Mouse (Mus musculus): ENCODE results near the gene Zmiz1. TPM values are rescaled to one million over a fixed set of nuclear protein-coding genes. Genes with fewer than 3 reads are reported as not detected.

Gene Zmiz1
- polyA plus RNA-seq, 1 experiment from 2014 or later = 6.1 TPM

DNA sequence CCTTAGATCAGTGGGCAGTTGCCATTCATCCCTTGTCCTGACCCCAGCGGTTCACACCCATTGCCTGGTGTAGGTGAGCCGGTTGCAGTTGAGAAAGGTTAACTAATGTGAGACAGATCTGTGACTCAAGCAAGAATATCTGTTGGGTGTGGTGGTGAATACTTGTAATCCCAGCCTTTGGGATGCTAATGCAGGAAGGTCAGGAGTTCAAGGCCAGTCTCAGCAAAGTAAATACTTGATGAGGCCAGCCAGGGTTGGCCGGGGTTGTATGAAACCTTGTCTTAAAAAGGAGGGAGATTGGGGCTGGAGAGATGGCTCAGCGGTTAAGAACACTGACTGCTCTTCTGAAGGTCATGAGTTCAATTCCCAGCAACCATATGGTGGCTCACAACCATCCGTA lies 132.0 kb downstream of the Zmiz1 start:
- WGBS (ENCODE audit: insufficient replicate concordance) = 57% methylated on average over 4 of the region's 5 CpGs
- Histone ChIP-seq H3K9me3 (replicated peaks; ENCODE audit: control insufficient read depth, low read length) (no peaks in the 10 kb centered on the region), H3K36me3 (ENCODE audit: control insufficient read depth, insufficient read depth) (no peaks in the 10 kb centered on the region), H3K4me3 (ENCODE audit: low read depth, low read length) (no peak overlapping the region), H3K27ac (ENCODE audit: low read length) (no peak overlapping the region), H3K4me1 (ENCODE audit: control insufficient read depth, low read depth, low read length) (peaks cover 6% of the 10 kb centered on the region), H3K4me2 (ENCODE audit: low read depth, low read length) (no peak overlapping the region), H3K9ac (ENCODE audit: low read depth, low read length) (no peak overlapping the region), H3K27me3 (ENCODE audit: control insufficient read depth, insufficient read depth, low read depth, low read length) (no peaks in the 10 kb centered on the region)
- no peak for ATAC-seq (ENCODE audit: low read depth)

GRCm38 (mm10) chr14:25591426-25591825 lies 132.4 kb downstream of the Zmiz1 start:
- 52% methylated on average over 1 of the region's 1 CpGs for WGBS (ENCODE audit: insufficient replicate concordance)
- Histone ChIP-seq H3K27me3 (ENCODE audit: control insufficient read depth, insufficient read depth, low read depth, low read length) (no peaks in the 10 kb centered on the region), H3K4me1 (ENCODE audit: control insufficient read depth, low read depth, low read length) (peaks cover 6% of the 10 kb centered on the region)

DNA sequence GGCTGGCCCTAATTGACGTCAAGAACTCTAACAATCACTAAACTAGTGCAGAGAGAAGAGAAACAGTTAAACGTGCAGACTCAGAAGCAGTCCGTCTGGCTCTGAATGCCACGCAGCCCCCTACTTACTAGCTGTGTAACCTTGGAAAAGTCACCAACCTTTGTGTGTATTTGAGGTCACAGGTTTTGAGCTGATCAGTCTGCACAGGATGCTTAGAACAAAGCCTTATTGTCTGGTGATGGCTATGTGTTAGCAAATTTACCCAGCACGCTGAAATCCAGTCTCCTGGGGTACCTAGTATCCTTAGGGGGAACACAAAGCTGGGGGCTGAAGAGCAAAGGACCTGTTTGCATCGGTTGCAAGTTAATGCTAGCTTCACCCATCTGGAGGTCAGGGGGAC lies 133.5 kb downstream of the Zmiz1 start:
- no peak for ATAC-seq (ENCODE audit: low read depth)
- peaks cover under 1% of the 10 kb centered on the region for H3K4me1 ChIP-seq (ENCODE audit: control insufficient read depth, low read depth, low read length)
- no peak overlapping the region for H3K27ac ChIP-seq (ENCODE audit: low read length)
- H3K9me3 ChIP-seq (replicated peaks; ENCODE audit: control insufficient read depth, low read length) = no peaks in the 10 kb centered on the region
- no peak overlapping the region for H3K9ac ChIP-seq (ENCODE audit: low read depth, low read length)
- WGBS (ENCODE audit: insufficient replicate concordance) = 70% methylated on average over 6 of the region's 6 CpGs
- H3K36me3 ChIP-seq (ENCODE audit: control insufficient read depth, insufficient read depth) = no peaks in the 10 kb centered on the region
- H3K4me2 ChIP-seq (ENCODE audit: low read depth, low read length) = no peak overlapping the region
- H3K27me3 ChIP-seq (ENCODE audit: control insufficient read depth, insufficient read depth, low read depth, low read length) = no peaks in the 10 kb centered on the region
- H3K4me3 ChIP-seq (ENCODE audit: low read depth, low read length) = no peak overlapping the region

More at GRCm38 (mm10) chr14:25591426-25591825, 132.4 kb downstream of the Zmiz1 start:
- H3K9ac ChIP-seq (ENCODE audit: low read depth, low read length) = no peak overlapping the region
- H3K4me3 ChIP-seq (ENCODE audit: low read depth, low read length) = no peak overlapping the region
- H3K27ac ChIP-seq (ENCODE audit: low read length) = no peak overlapping the region
- H3K4me2 ChIP-seq (ENCODE audit: low read depth, low read length) = no peak overlapping the region
- no peak for ATAC-seq (ENCODE audit: low read depth)
- H3K9me3 ChIP-seq (replicated peaks; ENCODE audit: control insufficient read depth, low read length) = no peaks in the 10 kb centered on the region
- no peaks in the 10 kb centered on the region for H3K36me3 ChIP-seq (ENCODE audit: control insufficient read depth, insufficient read depth)

DNA sequence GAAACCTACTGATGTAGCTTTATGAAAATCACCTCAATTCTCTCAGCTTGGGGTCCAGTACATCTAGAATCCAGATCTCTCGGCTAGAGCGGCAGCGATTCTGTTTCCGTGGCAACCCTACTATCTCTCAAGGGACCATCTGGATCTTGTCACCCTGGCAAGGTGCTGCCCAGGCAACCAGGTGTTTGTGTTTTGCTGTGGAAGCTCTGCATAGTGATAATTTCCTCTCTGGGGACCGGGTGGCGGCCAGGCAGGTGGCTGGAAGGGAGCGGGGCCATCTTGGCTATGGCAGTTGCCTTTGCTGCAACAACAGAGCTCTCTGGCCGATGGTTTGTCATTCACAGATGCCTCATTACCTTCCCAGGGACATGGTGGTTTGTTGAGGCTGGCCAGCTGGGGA lies 134.9 kb downstream of the Zmiz1 start:
- H3K4me1 ChIP-seq (ENCODE audit: control insufficient read depth, low read depth, low read length) = no peaks in the 10 kb centered on the region; the same call in none of the 2 replicates
- ATAC-seq (ENCODE audit: low read depth) = no peak
- no peaks in the 10 kb centered on the region for H3K27me3 ChIP-seq (ENCODE audit: control insufficient read depth, insufficient read depth, low read depth, low read length)
- 73% methylated on average over 8 of the region's 8 CpGs for WGBS (ENCODE audit: insufficient replicate concordance)
- no peaks in the 10 kb centered on the region for H3K36me3 ChIP-seq (ENCODE audit: control insufficient read depth, insufficient read depth)
- no peak overlapping the region for H3K9ac ChIP-seq (ENCODE audit: low read depth, low read length)
- no peak overlapping the region for H3K4me3 ChIP-seq (ENCODE audit: low read depth, low read length)
- H3K27ac ChIP-seq (ENCODE audit: low read length) = no peak overlapping the region
- H3K9me3 ChIP-seq (replicated peaks; ENCODE audit: control insufficient read depth, low read length) = no peaks in the 10 kb centered on the region
- H3K4me2 ChIP-seq (ENCODE audit: low read depth, low read length) = no peak overlapping the region

- Histone ChIP-seq H3K27ac (ENCODE audit: low read length) (no peak overlapping the region), H3K27me3 (ENCODE audit: control insufficient read depth, insufficient read depth, low read depth, low read length) (no peaks in the 10 kb centered on the region), H3K9me3 (replicated peaks; ENCODE audit: control insufficient read depth, low read length) (no peaks in the 10 kb centered on the region), H3K4me1 (ENCODE audit: control insufficient read depth, low read depth, low read length) (no peaks in the 10 kb centered on the region; the same call in none of the 2 replicates), H3K4me2 (ENCODE audit: low read depth, low read length) (no peak overlapping the region), H3K4me3 (ENCODE audit: low read depth, low read length) (no peak overlapping the region), H3K36me3 (ENCODE audit: control insufficient read depth, insufficient read depth) (no peaks in the 10 kb centered on the region), H3K9ac (ENCODE audit: low read depth, low read length) (no peak overlapping the region)
- no peak for ATAC-seq (ENCODE audit: low read depth)
- WGBS (ENCODE audit: insufficient replicate concordance) = 52% methylated on average over 4 of the region's 4 CpGs
Observed at GRCm38 (mm10) chr14:25594611-25595010, 135.6 kb downstream of the Zmiz1 start.

DNA sequence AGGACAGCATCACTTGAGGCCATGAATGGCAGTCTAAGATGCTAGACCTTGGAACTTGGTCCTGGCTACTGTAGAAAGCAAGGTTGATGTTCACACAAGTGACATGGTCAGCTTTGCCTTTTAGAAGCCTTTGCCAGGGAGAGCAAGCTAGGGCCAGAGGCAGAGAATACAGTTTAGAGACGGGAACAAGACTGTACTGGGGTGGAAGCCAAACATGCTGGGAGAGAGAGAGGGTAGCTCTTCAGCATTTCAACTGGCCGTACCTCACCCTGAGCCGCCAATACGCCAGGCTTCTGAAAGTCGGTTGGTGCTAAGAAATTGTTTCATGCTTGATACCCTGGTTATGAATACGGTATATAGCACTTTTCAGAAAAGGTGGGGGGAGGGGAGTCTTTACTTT lies 140.0 kb downstream of the Zmiz1 start:
- Histone ChIP-seq H3K4me3 (ENCODE audit: low read depth, low read length) (no peak overlapping the region), H3K36me3 (ENCODE audit: control insufficient read depth, insufficient read depth) (no peaks in the 10 kb centered on the region), H3K9me3 (replicated peaks; ENCODE audit: control insufficient read depth, low read length) (no peaks in the 10 kb centered on the region), H3K27me3 (ENCODE audit: control insufficient read depth, insufficient read depth, low read depth, low read length) (no peaks in the 10 kb centered on the region), H3K4me1 (ENCODE audit: control insufficient read depth, low read depth, low read length) (no peaks in the 10 kb centered on the region; the same call in none of the 2 replicates), H3K27ac (ENCODE audit: low read length) (no peak overlapping the region), H3K4me2 (ENCODE audit: low read depth, low read length) (no peak overlapping the region), H3K9ac (ENCODE audit: low read depth, low read length) (no peak overlapping the region)
- no peak for ATAC-seq (ENCODE audit: low read depth)
- 76% methylated on average over 6 of the region's 6 CpGs for WGBS (ENCODE audit: insufficient replicate concordance)

- H3K36me3 ChIP-seq (ENCODE audit: control insufficient read depth, insufficient read depth) = no peaks in the 10 kb centered on the region
- H3K9me3 ChIP-seq (replicated peaks; ENCODE audit: control insufficient read depth, low read length) = no peaks in the 10 kb centered on the region
- no peak overlapping the region for H3K9ac ChIP-seq (ENCODE audit: low read depth, low read length)
- no peak for ATAC-seq (ENCODE audit: low read depth)
- H3K27ac ChIP-seq (ENCODE audit: low read length) = peak overlapping the region; percentile 15
- H3K4me3 ChIP-seq (ENCODE audit: low read depth, low read length) = no peak overlapping the region
- no peaks in the 10 kb centered on the region for H3K27me3 ChIP-seq (ENCODE audit: control insufficient read depth, insufficient read depth, low read depth, low read length)
- no peak overlapping the region for H3K4me2 ChIP-seq (ENCODE audit: low read depth, low read length)
- H3K4me1 ChIP-seq (ENCODE audit: control insufficient read depth, low read depth, low read length) = no peaks in the 10 kb centered on the region; the same call in none of the 2 replicates
- 51% methylated on average over 12 of the region's 12 CpGs for WGBS (ENCODE audit: insufficient replicate concordance)
Observed at GRCm38 (mm10) chr14:25599934-25600333, 140.9 kb downstream of the Zmiz1 start.

GRCm38 (mm10) chr14:25600358-25600757 lies 141.4 kb downstream of the Zmiz1 start:
- H3K27ac ChIP-seq (ENCODE audit: low read length) = peak overlapping the region; percentile 15
- 51% methylated on average over 7 of the region's 7 CpGs for WGBS (ENCODE audit: insufficient replicate concordance)
- ATAC-seq (ENCODE audit: low read depth) = no peak

DNA sequence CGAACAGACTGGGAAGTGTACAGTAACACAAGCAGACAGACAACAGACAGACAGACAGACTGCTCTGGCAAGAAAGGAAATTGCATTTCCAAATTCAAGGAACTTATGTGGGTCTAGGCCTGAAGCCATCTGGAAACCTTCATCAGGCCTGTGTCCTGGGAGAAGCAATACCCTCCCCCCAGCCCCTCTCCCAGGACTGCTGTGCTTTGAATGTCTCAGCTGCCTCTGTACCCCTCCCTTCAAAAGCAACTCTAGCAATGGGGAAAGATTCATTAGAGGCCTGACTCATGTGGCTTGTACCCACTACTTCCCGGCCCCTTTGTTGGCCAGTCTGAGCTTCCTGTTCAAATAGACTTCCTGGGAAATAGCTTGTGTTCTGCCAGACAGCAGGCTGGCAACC lies 142.0 kb downstream of the Zmiz1 start:
- Histone ChIP-seq H3K4me2 (ENCODE audit: low read depth, low read length) (no peak overlapping the region), H3K4me1 (ENCODE audit: control insufficient read depth, low read depth, low read length) (no peaks in the 10 kb centered on the region; the same call in none of the 2 replicates), H3K9me3 (replicated peaks; ENCODE audit: control insufficient read depth, low read length) (no peaks in the 10 kb centered on the region), H3K4me3 (ENCODE audit: low read depth, low read length) (no peak overlapping the region), H3K36me3 (ENCODE audit: control insufficient read depth, insufficient read depth) (no peaks in the 10 kb centered on the region), H3K27ac (ENCODE audit: low read length) (no peak overlapping the region), H3K9ac (ENCODE audit: low read depth, low read length) (no peak overlapping the region), H3K27me3 (ENCODE audit: control insufficient read depth, insufficient read depth, low read depth, low read length) (peaks cover 2% of the 10 kb centered on the region)
- 42% methylated on average over 2 of the region's 2 CpGs for WGBS (ENCODE audit: insufficient replicate concordance)
- ATAC-seq (ENCODE audit: low read depth) = no peak

More at GRCm38 (mm10) chr14:25600358-25600757, 141.4 kb downstream of the Zmiz1 start:
- no peaks in the 10 kb centered on the region for H3K9me3 ChIP-seq (replicated peaks; ENCODE audit: control insufficient read depth, low read length)
- H3K27me3 ChIP-seq (ENCODE audit: control insufficient read depth, insufficient read depth, low read depth, low read length) = no peaks in the 10 kb centered on the region
- H3K4me3 ChIP-seq (ENCODE audit: low read depth, low read length) = no peak overlapping the region
- no peaks in the 10 kb centered on the region for H3K36me3 ChIP-seq (ENCODE audit: control insufficient read depth, insufficient read depth)
- no peaks in the 10 kb centered on the region; the same call in none of the 2 replicates for H3K4me1 ChIP-seq (ENCODE audit: control insufficient read depth, low read depth, low read length)
- no peak overlapping the region for H3K4me2 ChIP-seq (ENCODE audit: low read depth, low read length)
- H3K9ac ChIP-seq (ENCODE audit: low read depth, low read length) = no peak overlapping the region

Measured in liver, embryonic 16.5 days (tissue).